Mouse (Mus musculus): ENCODE results near the gene Clec9a. TPM values are rescaled to one million over a fixed set of nuclear protein-coding genes. Genes with fewer than 3 reads are reported as not detected.
A peak's percentile ranks its signal among the peaks of the same experiment; 100 is the strongest.

Clec9a gene
- polyA plus RNA-seq, 1 experiment from 2014 or later = 0.19 TPM

DNA sequence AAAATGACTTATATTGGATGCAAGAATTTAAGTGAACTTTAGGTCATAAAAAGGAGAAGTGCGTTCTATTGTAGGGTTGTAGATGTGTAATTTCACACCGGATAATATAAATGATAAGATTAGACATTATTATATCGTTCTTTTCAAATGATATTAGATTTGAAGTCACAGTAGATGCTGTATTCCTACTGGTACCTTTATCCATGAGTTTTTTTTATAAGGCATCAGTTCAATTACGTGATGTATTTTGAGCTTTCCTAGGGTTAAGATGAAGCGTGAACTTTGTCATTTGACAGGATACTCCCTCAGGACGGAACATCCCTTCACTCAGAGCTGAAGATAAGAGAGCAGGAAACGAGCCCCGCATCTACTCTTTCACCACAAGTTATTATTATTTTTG, 11.7 kb upstream of the Clec9a start, which contains the start of gene Clec1b:
Clec1b (plus strand) TSS at position 301 of the 400 bp plus-strand sequence.
- DNase-seq (ENCODE audit: low spot score) = no peak
- H3K4me3 ChIP-seq = no peak within 1 kb of the TSS
- no peaks in the 10 kb centered on the region for H3K27me3 ChIP-seq (replicated peaks; ENCODE audit: low read depth, poor library complexity, severe bottlenecking)
- 85% methylated on average over 8 of the region's 8 CpGs for WGBS
- no peak within 1 kb of the TSS for H3K27ac ChIP-seq (replicated peaks)
- no peaks in the 10 kb centered on the region for H3K36me3 ChIP-seq (replicated peaks)
- H3K9me3 ChIP-seq = no peaks in the 10 kb centered on the region
- H3K4me1 ChIP-seq = peaks cover 3% of the 10 kb centered on the region; the same call in 1 of the 2 replicates

DNA sequence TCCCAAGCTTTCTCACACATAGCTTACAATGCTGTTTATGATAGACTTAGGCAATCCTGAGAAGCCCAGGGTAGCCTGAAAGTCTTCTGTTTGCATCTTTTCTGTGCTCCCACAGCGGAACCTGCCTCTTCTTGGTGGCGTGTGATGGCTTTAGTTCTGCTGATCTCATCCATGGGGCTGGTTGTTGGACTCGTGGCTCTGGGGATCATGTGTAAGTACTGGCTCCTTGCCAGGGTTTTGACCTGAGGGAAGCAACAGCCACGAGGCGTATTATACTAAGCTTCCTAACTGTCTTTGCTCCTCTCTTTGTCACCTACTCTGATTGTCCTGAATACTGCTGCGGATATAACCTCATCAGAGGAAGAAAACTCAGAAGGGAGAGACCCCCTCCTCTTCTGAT, 8.7 kb upstream of the Clec9a start:
- WGBS = 76% methylated on average over 6 of the region's 6 CpGs
- H3K4me1 ChIP-seq = no peaks in the 10 kb centered on the region

DNA sequence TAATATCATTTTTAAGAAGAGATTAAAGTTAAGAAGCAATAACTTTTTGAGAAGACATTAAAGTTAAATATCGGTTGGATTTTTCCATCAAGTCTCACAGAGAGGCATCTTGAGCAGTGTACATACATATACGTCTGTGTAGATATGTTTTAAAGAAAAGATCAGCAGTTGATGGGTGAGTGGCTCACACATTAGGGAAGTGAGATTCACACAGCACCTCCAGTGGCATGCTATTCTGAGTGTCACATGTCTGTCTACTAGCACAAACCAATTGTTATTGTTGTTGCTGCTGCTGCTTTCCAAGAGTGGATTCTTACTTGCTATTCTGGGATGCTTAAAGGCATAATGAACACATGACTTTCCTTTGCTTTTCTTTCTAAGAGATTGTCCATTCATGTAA, 6.3 kb upstream of the Clec9a start:
- H3K4me3 ChIP-seq = no peak overlapping the region
- no peak overlapping the region for H3K27ac ChIP-seq (replicated peaks)
- no peaks in the 10 kb centered on the region for H3K27me3 ChIP-seq (replicated peaks; ENCODE audit: low read depth, poor library complexity, severe bottlenecking)
- no peaks in the 10 kb centered on the region for H3K9me3 ChIP-seq
- 91% methylated on average over 2 of the region's 2 CpGs for WGBS
- DNase-seq (ENCODE audit: low spot score) = no peak
- no peaks in the 10 kb centered on the region for H3K36me3 ChIP-seq (replicated peaks)
- H3K4me1 ChIP-seq = no peaks in the 10 kb centered on the region

More for the DNA sequence above, 8.7 kb upstream of the Clec9a start:
- no peak for DNase-seq (ENCODE audit: low spot score)
- H3K4me3 ChIP-seq = no peak overlapping the region
- no peaks in the 10 kb centered on the region for H3K27me3 ChIP-seq (replicated peaks; ENCODE audit: low read depth, poor library complexity, severe bottlenecking)
- H3K27ac ChIP-seq (replicated peaks) = no peak overlapping the region
- H3K9me3 ChIP-seq = no peaks in the 10 kb centered on the region
- H3K36me3 ChIP-seq (replicated peaks) = no peaks in the 10 kb centered on the region

DNA sequence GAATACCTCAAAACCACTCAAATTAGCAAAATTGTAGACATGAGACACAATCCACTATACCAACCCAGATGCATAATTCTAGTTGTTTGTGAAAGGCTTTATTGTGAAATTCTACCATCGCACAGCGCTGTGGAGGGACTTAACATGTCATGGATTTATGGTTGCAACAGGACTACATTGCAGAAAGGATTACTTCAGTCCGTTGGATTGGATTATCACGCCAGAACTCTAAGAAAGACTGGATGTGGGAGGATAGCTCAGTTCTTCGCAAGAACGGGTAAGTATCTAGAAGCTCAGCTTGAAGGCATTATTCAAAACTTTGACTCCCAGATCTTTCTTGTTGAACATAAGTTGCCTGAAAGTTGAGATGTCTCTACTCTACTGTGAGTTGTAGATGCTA, 5.3 kb upstream of the Clec9a start:
- Histone ChIP-seq H3K27me3 (replicated peaks; ENCODE audit: low read depth, poor library complexity, severe bottlenecking) (no peaks in the 10 kb centered on the region), H3K9me3 (no peaks in the 10 kb centered on the region), H3K4me1 (no peaks in the 10 kb centered on the region), H3K36me3 (replicated peaks) (no peaks in the 10 kb centered on the region), H3K4me3 (no peak overlapping the region), H3K27ac (replicated peaks) (no peak overlapping the region)
- WGBS = 87% methylated on average over 6 of the region's 6 CpGs
- no peak for DNase-seq (ENCODE audit: low spot score)

DNA sequence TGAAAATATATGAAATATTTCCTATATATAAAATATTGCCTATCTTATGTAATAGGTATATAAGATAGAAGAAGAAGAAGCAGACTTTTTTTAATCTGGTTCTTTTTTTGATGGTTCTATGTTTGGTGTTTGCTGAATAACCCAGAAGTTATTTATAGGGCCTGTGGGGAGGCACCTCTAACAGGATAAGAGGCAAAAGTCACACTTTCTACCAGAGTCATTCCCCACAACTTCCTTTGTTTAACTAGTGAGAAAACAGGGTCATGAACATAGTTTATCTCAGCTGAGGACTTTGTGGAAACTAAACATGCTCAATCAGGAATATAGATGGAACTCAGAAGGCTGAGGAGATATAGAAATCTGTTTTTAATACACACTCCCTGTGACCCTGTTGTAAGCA, 2.7 kb upstream of the Clec9a start:
- Histone ChIP-seq H3K9me3 (no peaks in the 10 kb centered on the region), H3K36me3 (replicated peaks) (no peaks in the 10 kb centered on the region), H3K4me3 (no peak overlapping the region), H3K27ac (replicated peaks) (no peak overlapping the region), H3K27me3 (replicated peaks; ENCODE audit: low read depth, poor library complexity, severe bottlenecking) (no peaks in the 10 kb centered on the region), H3K4me1 (no peaks in the 10 kb centered on the region)
- DNase-seq (ENCODE audit: low spot score) = no peak

DNA sequence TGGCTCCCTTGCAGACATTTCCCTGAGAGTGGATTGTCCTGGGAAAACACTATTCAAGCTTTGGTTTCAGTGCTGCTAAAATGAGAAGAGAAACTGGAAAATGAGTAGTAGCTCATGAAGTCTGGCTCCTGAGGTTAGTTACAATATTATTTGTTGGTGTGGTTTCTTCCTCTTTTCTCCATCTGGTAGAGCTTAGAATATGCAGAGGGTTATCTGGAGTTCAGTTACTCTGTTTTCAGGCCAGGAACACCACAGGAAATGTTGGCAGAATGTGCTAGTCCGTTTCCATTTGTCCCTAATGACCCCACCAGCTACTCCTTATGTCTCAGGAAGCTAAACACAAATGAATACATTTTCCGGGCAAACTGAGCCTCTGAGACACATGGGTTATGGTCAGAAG, 1.3 kb upstream of the Clec9a start:
- no peaks in the 10 kb centered on the region for H3K27me3 ChIP-seq (replicated peaks; ENCODE audit: low read depth, poor library complexity, severe bottlenecking)
- H3K4me3 ChIP-seq = no peak overlapping the region
- WGBS = 42% methylated on average over 2 of the region's 2 CpGs
- no peak for DNase-seq (ENCODE audit: low spot score)
- no peaks in the 10 kb centered on the region for H3K9me3 ChIP-seq
- no peaks in the 10 kb centered on the region for H3K36me3 ChIP-seq (replicated peaks)
- H3K27ac ChIP-seq (replicated peaks) = no peak overlapping the region
- no peaks in the 10 kb centered on the region for H3K4me1 ChIP-seq

DNA sequence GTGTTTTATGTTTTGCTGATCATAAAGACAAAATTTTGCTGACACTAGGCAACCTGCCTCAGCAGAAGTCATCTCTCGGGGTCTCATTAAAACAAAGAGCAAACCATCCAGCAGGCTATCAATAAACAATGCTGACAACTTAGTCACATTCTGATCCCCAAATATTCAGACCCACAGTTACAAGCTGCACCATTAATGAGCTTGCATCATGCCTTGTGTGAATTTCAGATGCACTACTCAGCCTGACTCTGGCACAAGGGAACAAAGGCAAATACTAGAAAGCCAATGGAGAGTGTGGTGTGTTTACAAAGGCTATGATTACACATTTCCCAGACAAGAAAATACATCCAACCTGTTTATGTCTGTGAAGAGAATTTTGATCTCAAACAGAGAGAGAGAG, 5.5 kb downstream of the Clec9a start:
- H3K9me3 ChIP-seq = no peaks in the 10 kb centered on the region
- H3K4me3 ChIP-seq = no peak overlapping the region
- no peaks in the 10 kb centered on the region for H3K4me1 ChIP-seq
- no peak for DNase-seq (ENCODE audit: low spot score)
- 80% methylated on average over 1 of the region's 1 CpGs for WGBS
- no peak overlapping the region for H3K27ac ChIP-seq (replicated peaks)
- no peaks in the 10 kb centered on the region for H3K27me3 ChIP-seq (replicated peaks; ENCODE audit: low read depth, poor library complexity, severe bottlenecking)
- H3K36me3 ChIP-seq (replicated peaks) = no peaks in the 10 kb centered on the region

DNA sequence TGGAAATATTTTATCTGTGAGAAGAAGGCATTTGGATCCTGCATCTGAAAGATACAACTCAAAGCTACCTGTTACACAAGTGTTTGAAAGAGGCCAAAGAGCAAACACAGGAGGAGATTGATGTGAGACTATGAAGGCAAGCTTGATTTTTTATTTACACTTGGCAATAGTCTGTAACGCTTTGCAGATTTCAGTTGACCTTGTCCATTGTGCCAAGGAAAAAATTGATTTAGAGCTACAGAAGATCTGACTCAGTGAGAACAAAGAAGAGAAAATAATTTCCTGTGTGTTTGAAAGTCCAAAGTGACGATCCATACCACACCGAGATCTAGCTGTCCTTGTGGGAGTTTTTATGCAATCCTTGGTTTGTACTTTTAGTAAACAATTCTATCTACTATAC, 13.6 kb downstream of the Clec9a start:
- Histone ChIP-seq H3K4me3 (no peak overlapping the region), H3K4me1 (no peaks in the 10 kb centered on the region), H3K9me3 (no peaks in the 10 kb centered on the region), H3K36me3 (replicated peaks) (no peaks in the 10 kb centered on the region), H3K27ac (replicated peaks) (no peak overlapping the region), H3K27me3 (replicated peaks; ENCODE audit: low read depth, poor library complexity, severe bottlenecking) (no peaks in the 10 kb centered on the region)
- 90% methylated on average over 3 of the region's 3 CpGs for WGBS
- DNase-seq (ENCODE audit: low spot score) = no peak

DNA sequence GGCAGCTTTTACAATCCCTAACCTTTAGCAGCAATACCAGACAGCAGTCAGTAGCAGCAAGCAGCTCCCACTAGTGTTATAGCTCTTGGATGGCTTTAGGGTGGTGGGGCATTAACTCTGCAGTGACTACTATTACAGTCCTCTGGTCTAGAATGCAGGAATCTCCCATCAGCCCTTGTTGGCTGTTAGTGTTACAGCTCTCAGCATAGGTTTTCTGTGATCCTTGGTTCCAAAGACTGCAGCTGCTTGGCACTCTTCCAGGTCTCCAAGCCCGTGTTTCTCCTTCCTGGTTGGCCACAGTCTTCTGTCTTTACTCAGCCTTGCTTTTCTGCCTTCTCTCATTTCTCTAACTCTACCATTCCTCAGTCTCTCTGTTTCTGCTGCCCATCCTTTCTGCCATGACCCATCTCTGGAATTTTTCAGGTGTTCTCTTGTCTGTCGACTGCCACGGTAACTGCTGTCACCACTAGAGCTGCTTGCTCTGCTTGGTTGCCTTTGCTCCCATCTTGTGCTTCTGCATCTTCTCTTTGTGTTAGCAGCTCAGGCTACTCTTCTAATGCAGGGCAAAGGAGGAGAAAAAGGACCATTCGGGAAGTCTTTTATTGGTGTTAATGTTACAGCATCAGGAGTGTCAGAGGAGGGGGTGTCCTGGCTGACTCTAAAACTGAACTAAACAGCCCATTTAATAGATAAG, 14.5 kb downstream of the Clec9a start:
- no peak overlapping the region for H3K27ac ChIP-seq (replicated peaks)
- no peak for DNase-seq (ENCODE audit: low spot score)
- no peaks in the 10 kb centered on the region for H3K27me3 ChIP-seq (replicated peaks; ENCODE audit: low read depth, poor library complexity, severe bottlenecking)
- WGBS = 82% methylated on average over 4 of the region's 4 CpGs
- H3K4me1 ChIP-seq = no peaks in the 10 kb centered on the region
- no peaks in the 10 kb centered on the region for H3K9me3 ChIP-seq
- no peak overlapping the region for H3K4me3 ChIP-seq
- no peaks in the 10 kb centered on the region for H3K36me3 ChIP-seq (replicated peaks)

DNA sequence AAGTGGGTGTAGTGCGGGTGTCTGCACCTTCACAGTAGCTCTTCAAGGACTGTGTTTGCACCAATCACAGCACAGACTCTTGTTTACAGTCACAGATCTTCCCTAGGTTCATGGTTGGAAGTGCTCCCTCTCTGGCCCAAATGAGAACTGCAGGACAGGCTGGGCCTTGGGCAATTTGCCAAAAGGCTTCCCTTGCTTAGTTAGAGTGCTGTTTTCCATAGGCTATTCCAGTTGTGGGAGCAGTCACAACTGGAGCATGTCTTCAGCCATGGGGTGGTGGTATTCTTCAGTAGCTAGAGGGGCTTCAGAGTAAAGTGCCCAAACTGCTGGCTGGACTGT, 15.0 kb downstream of the Clec9a start:
- H3K27me3 ChIP-seq (replicated peaks; ENCODE audit: low read depth, poor library complexity, severe bottlenecking) = no peaks in the 10 kb centered on the region
- no peak overlapping the region for H3K27ac ChIP-seq (replicated peaks)
- H3K36me3 ChIP-seq (replicated peaks) = no peaks in the 10 kb centered on the region
- 12% methylated on average over 1 of the region's 1 CpGs for WGBS
- H3K9me3 ChIP-seq = no peaks in the 10 kb centered on the region
- no peak overlapping the region for H3K4me3 ChIP-seq
- DNase-seq (ENCODE audit: low spot score) = peak; percentile 73
- H3K4me1 ChIP-seq = no peaks in the 10 kb centered on the region

DNA sequence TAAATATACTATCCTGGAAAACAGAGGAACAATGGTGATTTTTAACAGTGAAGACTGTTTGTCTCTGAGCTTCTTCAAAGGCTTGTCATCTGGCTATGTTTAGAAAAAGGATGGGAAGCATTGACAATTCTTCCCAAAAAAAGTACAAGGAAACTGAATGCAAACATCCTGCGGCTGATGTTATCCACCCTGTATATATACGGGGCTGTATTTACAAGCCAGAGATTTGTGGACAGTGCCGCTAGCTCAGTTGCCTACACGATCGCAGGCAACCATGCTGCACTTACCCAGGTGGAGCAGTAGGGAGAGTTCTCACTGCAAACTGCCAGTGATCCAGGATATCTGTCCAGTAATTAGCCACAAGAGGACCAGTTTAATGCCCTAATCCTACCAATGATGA, 16.6 kb downstream of the Clec9a start:
- H3K9me3 ChIP-seq = no peaks in the 10 kb centered on the region
- H3K27ac ChIP-seq (replicated peaks) = no peak overlapping the region
- no peaks in the 10 kb centered on the region for H3K27me3 ChIP-seq (replicated peaks; ENCODE audit: low read depth, poor library complexity, severe bottlenecking)
- no peaks in the 10 kb centered on the region for H3K36me3 ChIP-seq (replicated peaks)
- 78% methylated on average over 5 of the region's 5 CpGs for WGBS
- no peak overlapping the region for H3K4me3 ChIP-seq
- DNase-seq (ENCODE audit: low spot score) = no peak
- H3K4me1 ChIP-seq = no peaks in the 10 kb centered on the region

DNA sequence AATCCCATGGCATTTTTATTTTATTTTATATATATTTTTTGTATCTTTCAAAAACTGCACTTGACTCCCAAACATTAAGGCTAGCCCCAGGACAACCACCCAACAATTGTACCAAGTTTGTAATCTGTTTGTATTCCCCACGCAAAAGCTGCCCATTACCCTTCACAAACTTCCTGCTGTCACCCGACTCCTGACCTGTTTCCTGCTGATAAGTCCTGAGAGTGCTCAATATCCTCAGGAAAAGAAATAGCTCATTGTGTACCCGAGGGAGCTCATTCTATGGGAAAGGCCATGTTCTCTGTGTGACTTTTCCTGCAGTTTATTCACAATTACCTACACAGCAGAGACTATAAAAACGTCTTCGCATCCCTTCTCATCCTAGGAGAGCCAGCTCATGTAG, 17.1 kb downstream of the Clec9a start:
- H3K4me3 ChIP-seq = no peak overlapping the region
- DNase-seq (ENCODE audit: low spot score) = no peak
- no peaks in the 10 kb centered on the region for H3K9me3 ChIP-seq
- H3K27me3 ChIP-seq (replicated peaks; ENCODE audit: low read depth, poor library complexity, severe bottlenecking) = no peaks in the 10 kb centered on the region
- H3K27ac ChIP-seq (replicated peaks) = no peak overlapping the region
- H3K4me1 ChIP-seq = no peaks in the 10 kb centered on the region
- no peaks in the 10 kb centered on the region for H3K36me3 ChIP-seq (replicated peaks)
- 33% methylated on average over 5 of the region's 5 CpGs for WGBS

DNA sequence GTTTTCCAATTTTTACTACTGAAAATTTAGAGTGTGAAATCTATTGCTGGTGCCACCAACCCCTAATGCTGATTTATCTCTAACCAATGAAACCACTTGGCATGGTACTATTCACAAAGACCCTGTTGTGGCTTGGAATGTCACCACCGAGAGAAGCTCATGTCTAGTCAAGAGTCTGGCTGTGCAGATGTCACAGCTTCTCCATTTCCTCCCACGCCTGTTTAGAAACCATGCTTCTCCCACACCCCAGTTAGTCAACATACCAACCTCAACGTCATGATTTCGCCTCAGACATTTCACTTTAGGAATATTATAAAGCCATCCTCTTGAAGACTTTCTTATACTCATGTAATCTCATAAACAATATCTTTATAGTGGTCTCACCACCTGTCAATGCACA, 18.6 kb downstream of the Clec9a start:
- Histone ChIP-seq H3K27me3 (replicated peaks; ENCODE audit: low read depth, poor library complexity, severe bottlenecking) (no peaks in the 10 kb centered on the region), H3K4me1 (no peaks in the 10 kb centered on the region), H3K9me3 (no peaks in the 10 kb centered on the region), H3K4me3 (no peak overlapping the region), H3K36me3 (replicated peaks) (no peaks in the 10 kb centered on the region), H3K27ac (replicated peaks) (no peak overlapping the region)
- DNase-seq (ENCODE audit: low spot score) = no peak
- WGBS = 83% methylated on average over 4 of the region's 4 CpGs

DNA sequence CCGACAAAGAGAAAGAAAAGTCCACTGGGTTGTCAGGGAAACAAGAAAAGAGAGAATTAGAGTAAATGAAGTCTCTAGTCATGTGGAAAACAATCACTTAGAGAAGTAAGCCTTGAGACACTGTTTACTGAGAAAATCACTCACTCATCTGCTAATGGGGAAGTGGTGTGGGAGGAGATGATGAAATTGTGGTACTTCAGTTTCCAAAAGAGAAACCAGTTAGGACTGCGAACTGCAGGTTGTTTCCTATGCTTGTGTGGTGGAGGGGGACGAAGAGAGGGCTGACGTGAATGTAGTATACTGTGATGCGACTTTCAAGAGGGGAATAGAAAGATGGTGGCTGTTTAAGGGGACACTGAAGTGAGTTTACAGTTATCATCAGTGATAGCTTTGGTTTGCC, 25.6 kb downstream of the Clec9a start:
- H3K4me1 ChIP-seq = no peaks in the 10 kb centered on the region
- DNase-seq (ENCODE audit: low spot score) = no peak
- H3K4me3 ChIP-seq = no peak overlapping the region
- H3K27ac ChIP-seq (replicated peaks) = no peak overlapping the region
- H3K9me3 ChIP-seq = no peaks in the 10 kb centered on the region
- WGBS = 78% methylated on average over 5 of the region's 5 CpGs
- no peaks in the 10 kb centered on the region for H3K27me3 ChIP-seq (replicated peaks; ENCODE audit: low read depth, poor library complexity, severe bottlenecking)
- no peaks in the 10 kb centered on the region for H3K36me3 ChIP-seq (replicated peaks)
